Mouse (Mus musculus) small intestine, adult 2 months (tissue): Measurements from ENCODE around the gene Ppp1r17.

ENCODE experiments used
- CTCF ChIP-seq: fragments of 200-500 bp; IDR thresholded peaks from 2 replicates; pipeline ENCODE4 v1.5.1; 2012; ENCODE audit warnings: low read depth, mild to moderate bottlenecking, control low read depth, inconsistent platforms, low read length, moderate library complexity, mixed read lengths; ENCODE audit not compliant: insufficient replicate concordance, insufficient read length; ENCODE audit errors: extremely low read depth
- POLR2A ChIP-seq: fragments of 200-500 bp; IDR thresholded peaks from 2 replicates; pipeline ENCODE4 v1.6.1; 2012; ENCODE audit warnings: low read depth, mild to moderate bottlenecking, control low read depth, inconsistent platforms, low read length, moderate library complexity

DNA sequence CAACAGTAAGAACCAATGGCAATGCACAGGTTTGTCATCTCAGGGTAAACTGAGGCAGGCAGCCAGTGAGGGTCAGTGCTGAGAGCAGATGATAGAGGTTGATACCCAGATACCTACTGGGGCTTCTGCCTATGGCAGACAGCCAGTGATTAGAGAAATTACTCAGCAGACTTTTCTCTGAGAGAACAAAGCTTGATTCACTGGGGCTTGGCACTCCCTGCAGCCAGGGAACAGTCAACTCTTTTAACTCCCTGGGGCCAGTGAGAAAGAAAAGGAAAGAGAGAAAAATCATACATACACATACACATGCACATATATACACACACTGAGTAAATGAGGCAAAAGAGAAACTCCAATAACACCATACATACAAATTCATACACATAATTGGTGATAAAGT lies 46.4 kb downstream of the Ppp1r17 start:
- TF ChIP-seq POLR2A, result no peak
- no peak for TF ChIP-seq CTCF
